Mouse (Mus musculus) limb, embryonic 15.5 days (tissue): ENCODE data around the gene Cdk10. TPM values are rescaled to one million over a fixed set of nuclear protein-coding genes. Genes with fewer than 3 reads are reported as not detected.
"Not testable (repeated sequence)": the region's sequence is repeated elsewhere in the genome, so short reads cannot be mapped to it uniquely, and the experiment has no call there.

Experiments used
- ATAC-seq: fragments of 200-750 bp; cut with Nextera tagmentation; 2 replicates; pipeline ENCODE4 v1.8.0; 2017; ENCODE audit warnings: low read depth, moderate TSS enrichment; ENCODE audit not compliant: insufficient number of reproducible peaks, low FRiP score, low TSS enrichment
- H3K27ac ChIP-seq: fragments of 300-500 bp; sonication (generic); 2 replicates; pipeline ENCODE4 v1.5.1; 2015; ENCODE audit warnings: moderate library complexity, mild to moderate bottlenecking, inconsistent platforms
- H3K27me3 ChIP-seq: fragments of 300-500 bp; sonication (generic); 2 replicates; pipeline ENCODE4 v1.6.1; 2015; ENCODE audit warnings: inconsistent platforms
- H3K36me3 ChIP-seq: fragments of 300-500 bp; sonication (generic); 2 replicates; pipeline ENCODE4 v1.6.1; 2015; ENCODE audit warnings: inconsistent platforms
- H3K4me1 ChIP-seq: fragments of 300-500 bp; sonication (generic); 2 replicates; pipeline ENCODE4 v1.6.1; 2015; ENCODE audit warnings: inconsistent platforms
- H3K4me2 ChIP-seq: fragments of 300-500 bp; sonication (generic); 2 replicates; pipeline ENCODE4 v1.6.1; 2015; ENCODE audit warnings: mild to moderate bottlenecking, inconsistent platforms
- H3K4me3 ChIP-seq: fragments of 300-500 bp; sonication (generic); 2 replicates; pipeline ENCODE4 v1.5.1; 2015; ENCODE audit warnings: mild to moderate bottlenecking, inconsistent platforms
- H3K9ac ChIP-seq: fragments of 300-500 bp; sonication (generic); 2 replicates; pipeline ENCODE4 v1.6.1; 2015; ENCODE audit warnings: inconsistent platforms
- H3K9me3 ChIP-seq: fragments of 300-500 bp; sonication (generic); 2 replicates; pipeline ENCODE4 v1.6.1; 2016; ENCODE audit warnings: inconsistent platforms
- WGBS: fragments of 180-500 bp; shearing (Covaris S2); methylation state at CpG from one replicate; pipeline ENCODE4 v1.1.7; 2015; 5-methylcytosine and 5-hydroxymethylcytosine counted together
- polyA plus RNA-seq: library from polyadenylated mRNA; unstranded; fragments of >200 nt; fragmentation: Nextera tagmentation; extraction: Ambion mirVana; gene quantifications from 2 replicates; pipeline ENCODE4 v1.2.1, GENCODE M21; 2015

The Cdk10 gene
- polyA plus RNA-seq, 1 experiment from 2014 or later, result 30.0 TPM

- under 1% methylated on average over 40 of the region's 40 CpGs for WGBS
- peak; percentile 28; the same call in 1 of the 2 replicates for ATAC-seq
- peaks cover 35% of the 10 kb centered on the region for H3K4me1 ChIP-seq
Observed at GRCm38 (mm10) chr8:123253451-123254098, 28.9 kb downstream of the Cdk10 start.

GRCm38 (mm10) chr8:123254099-123254885 is 29.6 kb downstream of the Cdk10 start, which contains the start of the genes Zfp276 and Vps9d1:
Gene Zfp276 (plus strand): TSS chr8:123254195.
Gene Vps9d1 (minus strand): TSS chr8:123254348.
- Histone ChIP-seq H3K4me2 (peak within 1 kb of the TSS; percentile 92), H3K4me1 (peaks cover 35% of the 10 kb centered on the region), H3K36me3 (peaks cover 64% of the 10 kb centered on the region), H3K27ac (peak within 1 kb of the TSS; percentile 90), H3K9ac (peak within 1 kb of the TSS; percentile 98), H3K4me3 (peak within 1 kb of the TSS; percentile 94), H3K9me3 (no peaks in the 10 kb centered on the region), H3K27me3 (no peaks in the 10 kb centered on the region)
- under 1% methylated on average over 75 of the region's 99 CpGs for WGBS
- ATAC-seq, result peak; percentile 91

More at GRCm38 (mm10) chr8:123253451-123254098, 28.9 kb downstream of the Cdk10 start:
- H3K4me3 ChIP-seq, result peak overlapping the region; percentile 94
- no peaks in the 10 kb centered on the region for H3K9me3 ChIP-seq
- H3K9ac ChIP-seq, result peak overlapping the region; percentile 98
- H3K27ac ChIP-seq, result peak overlapping the region; percentile 90
- no peaks in the 10 kb centered on the region for H3K27me3 ChIP-seq
- peak overlapping the region; percentile 92 for H3K4me2 ChIP-seq
- peaks cover 64% of the 10 kb centered on the region for H3K36me3 ChIP-seq

- 57% methylated on average over 6 of the region's 6 CpGs for WGBS
Observed at GRCm38 (mm10) chr8:123255170-123255569, 30.5 kb downstream of the Cdk10 start.

GRCm38 (mm10) chr8:123257114-123257513 is 32.5 kb downstream of the Cdk10 start:
- Histone ChIP-seq H3K36me3 (peaks cover 61% of the 10 kb centered on the region), H3K4me2 (no peak overlapping the region), H3K4me3 (no peak overlapping the region), H3K27me3 (no peaks in the 10 kb centered on the region), H3K9me3 (no peaks in the 10 kb centered on the region), H3K9ac (no peak overlapping the region), H3K4me1 (peaks cover 31% of the 10 kb centered on the region), H3K27ac (no peak overlapping the region)
- no peak for ATAC-seq
- WGBS, result 77% methylated on average over 3 of the region's 3 CpGs

More at GRCm38 (mm10) chr8:123255170-123255569, 30.5 kb downstream of the Cdk10 start:
- Histone ChIP-seq H3K4me1 (peaks cover 35% of the 10 kb centered on the region), H3K36me3 (peaks cover 67% of the 10 kb centered on the region), H3K9me3 (no peaks in the 10 kb centered on the region), H3K4me3 (peak overlapping the region; percentile 94), H3K27ac (no peak overlapping the region), H3K4me2 (peak overlapping the region; percentile 92), H3K27me3 (no peaks in the 10 kb centered on the region), H3K9ac (peak overlapping the region; percentile 98; the same call in 1 of the 2 replicates)
- ATAC-seq, result no peak

- not testable (repeated sequence) for ATAC-seq, H3K9me3 ChIP-seq, H3K27me3 ChIP-seq, H3K4me3 ChIP-seq, H3K27ac ChIP-seq, H3K9ac ChIP-seq, H3K4me2 ChIP-seq
- WGBS, result 88% methylated on average over 8 of the region's 8 CpGs
- peaks cover 61% of the 10 kb centered on the region for H3K36me3 ChIP-seq
- H3K4me1 ChIP-seq, result peaks cover 28% of the 10 kb centered on the region
Observed at GRCm38 (mm10) chr8:123257593-123257992, 33.0 kb downstream of the Cdk10 start.

- no peaks in the 10 kb centered on the region for H3K4me1 ChIP-seq
- H3K9ac ChIP-seq, result no peak overlapping the region
- no peak overlapping the region for H3K27ac ChIP-seq
- H3K4me2 ChIP-seq, result no peak overlapping the region
- no peak overlapping the region for H3K4me3 ChIP-seq
- WGBS, result 80% methylated on average over 14 of the region's 14 CpGs
- H3K36me3 ChIP-seq, result peaks cover 70% of the 10 kb centered on the region
- ATAC-seq, result no peak
- H3K27me3 ChIP-seq, result no peaks in the 10 kb centered on the region
- no peaks in the 10 kb centered on the region for H3K9me3 ChIP-seq
Observed at GRCm38 (mm10) chr8:123267926-123268656, 43.4 kb downstream of the Cdk10 start.

GRCm38 (mm10) chr8:123271147-123271546 is 46.5 kb downstream of the Cdk10 start:
- Histone ChIP-seq H3K9me3 (no peaks in the 10 kb centered on the region), H3K27me3 (no peaks in the 10 kb centered on the region), H3K4me3 (no peak overlapping the region), H3K4me1 (no peaks in the 10 kb centered on the region), H3K9ac (no peak overlapping the region), H3K27ac (no peak overlapping the region), H3K36me3 (peaks cover 43% of the 10 kb centered on the region), H3K4me2 (no peak overlapping the region)
- no peak for ATAC-seq
- WGBS, result 83% methylated on average over 10 of the region's 10 CpGs

- no peaks in the 10 kb centered on the region for H3K4me1 ChIP-seq
- H3K36me3 ChIP-seq, result peaks cover 36% of the 10 kb centered on the region
- H3K9ac ChIP-seq, result no peak overlapping the region
- no peak overlapping the region for H3K4me3 ChIP-seq
- H3K27ac ChIP-seq, result no peak overlapping the region
- no peak overlapping the region for H3K4me2 ChIP-seq
- 79% methylated on average over 4 of the region's 4 CpGs for WGBS
- H3K27me3 ChIP-seq, result no peaks in the 10 kb centered on the region
- no peak for ATAC-seq
- no peaks in the 10 kb centered on the region for H3K9me3 ChIP-seq
Observed at GRCm38 (mm10) chr8:123271901-123272300, 47.3 kb downstream of the Cdk10 start.

GRCm38 (mm10) chr8:123274447-123274846 is 49.8 kb downstream of the Cdk10 start:
- Histone ChIP-seq H3K4me2 (no peak overlapping the region), H3K27me3 (no peaks in the 10 kb centered on the region), H3K9me3 (no peaks in the 10 kb centered on the region), H3K4me1 (no peaks in the 10 kb centered on the region), H3K27ac (no peak overlapping the region), H3K4me3 (no peak overlapping the region), H3K36me3 (peaks cover 10% of the 10 kb centered on the region), H3K9ac (no peak overlapping the region)
- 88% methylated on average over 5 of the region's 5 CpGs for WGBS
- no peak for ATAC-seq

- Histone ChIP-seq H3K36me3 (peaks cover 4% of the 10 kb centered on the region; the same call in 1 of the 2 replicates), H3K4me1 (no peaks in the 10 kb centered on the region), H3K27me3 (no peaks in the 10 kb centered on the region), H3K9ac (no peak overlapping the region), H3K9me3 (no peaks in the 10 kb centered on the region), H3K4me2 (no peak overlapping the region), H3K4me3 (no peak overlapping the region), H3K27ac (no peak overlapping the region)
- 91% methylated on average over 12 of the region's 12 CpGs for WGBS
- ATAC-seq, result no peak
Observed at GRCm38 (mm10) chr8:123275096-123275495, 50.5 kb downstream of the Cdk10 start.

GRCm38 (mm10) chr8:123278445-123278844 is 53.8 kb downstream of the Cdk10 start:
- H3K9ac ChIP-seq, result no peak overlapping the region
- peaks cover 23% of the 10 kb centered on the region for H3K36me3 ChIP-seq
- no peak for ATAC-seq
- H3K9me3 ChIP-seq, result no peaks in the 10 kb centered on the region
- 75% methylated on average over 7 of the region's 7 CpGs for WGBS
- no peaks in the 10 kb centered on the region for H3K27me3 ChIP-seq
- no peak overlapping the region for H3K4me3 ChIP-seq
- H3K4me2 ChIP-seq, result no peak overlapping the region
- H3K27ac ChIP-seq, result no peak overlapping the region
- H3K4me1 ChIP-seq, result no peaks in the 10 kb centered on the region
